Mouse (Mus musculus): Measurements from ENCODE around the gene Fsd1. TPM values are rescaled to one million over a fixed set of nuclear protein-coding genes. Genes with fewer than 3 reads are reported as not detected.

Gene Fsd1
- polyA plus RNA-seq, 1 experiment from 2014 or later = 13.7 TPM

DNA sequence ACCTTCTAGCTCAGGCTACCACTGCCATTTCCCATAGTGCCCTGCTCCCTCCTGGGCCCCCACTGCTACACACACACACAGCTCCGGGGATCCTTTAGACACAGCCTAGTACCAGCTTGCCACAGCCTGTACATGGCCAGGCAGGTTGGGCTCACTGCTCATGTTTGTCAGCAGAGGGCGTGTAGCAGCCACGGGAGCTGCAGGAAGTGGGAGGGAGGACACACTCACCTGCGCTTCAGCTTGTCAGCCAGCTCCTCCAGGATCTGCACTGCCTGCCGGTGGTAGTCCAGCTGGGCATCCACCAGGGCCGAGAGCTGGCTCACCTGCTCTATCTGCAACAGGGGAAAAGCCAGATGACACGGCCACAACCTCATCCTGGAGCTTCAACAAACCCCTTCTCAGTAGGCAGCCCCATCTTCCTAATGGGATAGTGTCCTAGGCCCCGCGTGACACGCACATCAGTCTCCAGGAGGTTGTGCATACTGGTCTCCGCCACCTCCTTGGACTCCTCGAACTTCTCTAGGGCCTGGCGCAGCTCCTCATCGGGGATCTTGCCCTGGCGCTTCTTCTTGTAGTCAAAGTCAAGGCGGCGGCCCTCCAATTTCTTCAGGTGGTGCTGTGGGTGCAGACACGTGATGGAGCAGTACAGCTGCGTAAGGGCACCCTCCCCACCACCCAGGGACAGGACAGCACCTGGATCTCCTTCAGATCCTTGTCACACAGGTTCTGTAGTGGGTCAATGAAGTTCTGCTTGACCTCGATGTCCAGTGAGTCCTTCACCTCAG lies 32.2 kb downstream of the Fsd1 start:
- peaks cover 47% of the 10 kb centered on the region for H3K36me3 ChIP-seq (ENCODE audit: control insufficient read depth, insufficient read depth, low read length)
- H3K9ac ChIP-seq (replicated peaks; ENCODE audit: low read depth, low read length) = no peak overlapping the region
- H3K9me3 ChIP-seq (ENCODE audit: control insufficient read depth, low read depth, low read length) = no peaks in the 10 kb centered on the region
- no peaks in the 10 kb centered on the region for H3K27me3 ChIP-seq (ENCODE audit: control insufficient read depth, insufficient read depth, low read length)
- 69% methylated on average over 20 of the region's 20 CpGs for WGBS
- ATAC-seq (ENCODE audit: insufficient number of reproducible peaks, insufficient read depth, low FRiP score, low read depth) = no peak
- H3K4me2 ChIP-seq (replicated peaks; ENCODE audit: low read depth, low read length) = no peak overlapping the region
- H3K27ac ChIP-seq (ENCODE audit: low read length) = no peak overlapping the region
- H3K4me3 ChIP-seq (ENCODE audit: low read depth, low read length) = no peak overlapping the region
- no peaks in the 10 kb centered on the region for H3K4me1 ChIP-seq (ENCODE audit: control insufficient read depth, insufficient read depth, low read length)

- no peaks in the 10 kb centered on the region for H3K4me1 ChIP-seq (ENCODE audit: control insufficient read depth, insufficient read depth, low read length)
- 92% methylated on average over 6 of the region's 6 CpGs for WGBS
These were observed 34.2 kb downstream of the Fsd1 start for GRCm38 (mm10) chr17:56020400-56021084.

DNA sequence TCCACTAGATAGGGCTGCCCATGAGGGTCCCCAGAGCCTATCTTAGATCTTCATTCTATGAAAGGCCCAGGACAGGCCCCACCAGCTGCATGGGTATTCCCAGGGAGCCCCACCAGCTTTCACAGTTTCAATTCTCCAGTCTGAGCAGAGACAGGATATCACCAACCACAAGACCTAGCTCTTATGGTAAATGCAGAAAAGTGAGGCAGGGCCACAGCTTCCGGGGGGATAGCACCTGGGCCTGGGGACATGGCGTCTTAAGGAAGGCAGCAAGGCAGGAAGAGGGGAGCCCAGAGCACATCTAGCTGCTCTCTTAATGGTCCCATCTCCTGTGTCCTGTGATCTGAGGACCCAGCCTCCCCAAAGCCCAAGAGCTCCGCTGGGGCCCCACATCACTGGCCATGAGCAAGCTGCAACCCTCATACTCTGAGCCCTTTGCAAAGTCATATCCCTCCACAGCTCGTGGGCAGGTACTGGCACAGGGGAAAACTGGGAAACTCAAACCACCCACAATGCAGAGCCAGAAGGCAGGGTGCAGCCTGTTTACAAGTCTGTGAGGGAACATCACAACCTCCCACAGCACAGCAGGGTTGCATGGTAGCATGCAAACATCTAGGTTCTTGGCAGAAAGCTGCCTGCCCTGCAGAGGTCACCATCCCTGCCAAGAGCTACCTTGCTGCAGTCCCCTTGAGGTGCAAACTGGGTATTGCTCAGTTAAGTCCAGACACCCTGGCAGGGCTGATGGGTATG lies 35.0 kb downstream of the Fsd1 start:
- Histone ChIP-seq H3K4me1 (ENCODE audit: control insufficient read depth, insufficient read depth, low read length) (no peaks in the 10 kb centered on the region), H3K9me3 (ENCODE audit: control insufficient read depth, low read depth, low read length) (no peaks in the 10 kb centered on the region), H3K36me3 (ENCODE audit: control insufficient read depth, insufficient read depth, low read length) (peaks cover 32% of the 10 kb centered on the region), H3K27ac (ENCODE audit: low read length) (no peak overlapping the region), H3K4me2 (replicated peaks; ENCODE audit: low read depth, low read length) (no peak overlapping the region), H3K9ac (replicated peaks; ENCODE audit: low read depth, low read length) (no peak overlapping the region), H3K27me3 (ENCODE audit: control insufficient read depth, insufficient read depth, low read length) (no peaks in the 10 kb centered on the region), H3K4me3 (ENCODE audit: low read depth, low read length) (no peak overlapping the region)
- WGBS = 84% methylated on average over 4 of the region's 4 CpGs
- no peak for ATAC-seq (ENCODE audit: insufficient number of reproducible peaks, insufficient read depth, low FRiP score, low read depth)

More at GRCm38 (mm10) chr17:56020400-56021084, 34.2 kb downstream of the Fsd1 start:
- no peak overlapping the region for H3K4me3 ChIP-seq (ENCODE audit: low read depth, low read length)
- H3K9ac ChIP-seq (replicated peaks; ENCODE audit: low read depth, low read length) = no peak overlapping the region
- peaks cover 40% of the 10 kb centered on the region for H3K36me3 ChIP-seq (ENCODE audit: control insufficient read depth, insufficient read depth, low read length)
- no peak for ATAC-seq (ENCODE audit: insufficient number of reproducible peaks, insufficient read depth, low FRiP score, low read depth)
- H3K27ac ChIP-seq (ENCODE audit: low read length) = no peak overlapping the region
- H3K9me3 ChIP-seq (ENCODE audit: control insufficient read depth, low read depth, low read length) = no peaks in the 10 kb centered on the region
- H3K4me2 ChIP-seq (replicated peaks; ENCODE audit: low read depth, low read length) = no peak overlapping the region
- no peaks in the 10 kb centered on the region for H3K27me3 ChIP-seq (ENCODE audit: control insufficient read depth, insufficient read depth, low read length)

GRCm38 (mm10) chr17:56022131-56022988 lies 36.1 kb downstream of the Fsd1 start:
- peaks cover 22% of the 10 kb centered on the region for H3K36me3 ChIP-seq (ENCODE audit: control insufficient read depth, insufficient read depth, low read length)

GRCm38 (mm10) chr17:56022989-56023290 lies 36.6 kb downstream of the Fsd1 start:
- Histone ChIP-seq H3K4me1 (ENCODE audit: control insufficient read depth, insufficient read depth, low read length) (no peaks in the 10 kb centered on the region), H3K27me3 (ENCODE audit: control insufficient read depth, insufficient read depth, low read length) (no peaks in the 10 kb centered on the region), H3K4me3 (ENCODE audit: low read depth, low read length) (no peak overlapping the region), H3K36me3 (ENCODE audit: control insufficient read depth, insufficient read depth, low read length) (peaks cover 16% of the 10 kb centered on the region), H3K9me3 (ENCODE audit: control insufficient read depth, low read depth, low read length) (no peaks in the 10 kb centered on the region), H3K9ac (replicated peaks; ENCODE audit: low read depth, low read length) (no peak overlapping the region), H3K27ac (ENCODE audit: low read length) (no peak overlapping the region), H3K4me2 (replicated peaks; ENCODE audit: low read depth, low read length) (no peak overlapping the region)
- WGBS = 91% methylated on average over 4 of the region's 4 CpGs
- ATAC-seq (ENCODE audit: insufficient number of reproducible peaks, insufficient read depth, low FRiP score, low read depth) = no peak

More at GRCm38 (mm10) chr17:56022131-56022988, 36.1 kb downstream of the Fsd1 start:
- Histone ChIP-seq H3K27me3 (ENCODE audit: control insufficient read depth, insufficient read depth, low read length) (no peaks in the 10 kb centered on the region), H3K4me3 (ENCODE audit: low read depth, low read length) (no peak overlapping the region), H3K9ac (replicated peaks; ENCODE audit: low read depth, low read length) (0 out of 2 replicates have a peak overlapping the region, but pooled peaks have one; percentile 10), H3K9me3 (ENCODE audit: control insufficient read depth, low read depth, low read length) (no peaks in the 10 kb centered on the region), H3K4me1 (ENCODE audit: control insufficient read depth, insufficient read depth, low read length) (no peaks in the 10 kb centered on the region), H3K27ac (ENCODE audit: low read length) (no peak overlapping the region), H3K4me2 (replicated peaks; ENCODE audit: low read depth, low read length) (no peak overlapping the region)
- ATAC-seq (ENCODE audit: insufficient number of reproducible peaks, insufficient read depth, low FRiP score, low read depth) = no peak
- 72% methylated on average over 2 of the region's 2 CpGs for WGBS

GRCm38 (mm10) chr17:56023386-56023785 lies 37.1 kb downstream of the Fsd1 start:
- Histone ChIP-seq H3K4me2 (replicated peaks; ENCODE audit: low read depth, low read length) (no peak overlapping the region), H3K4me3 (ENCODE audit: low read depth, low read length) (no peak overlapping the region), H3K9ac (replicated peaks; ENCODE audit: low read depth, low read length) (no peak overlapping the region), H3K27ac (ENCODE audit: low read length) (no peak overlapping the region), H3K36me3 (ENCODE audit: control insufficient read depth, insufficient read depth, low read length) (peaks cover 15% of the 10 kb centered on the region; the same call in 1 of the 2 replicates), H3K9me3 (ENCODE audit: control insufficient read depth, low read depth, low read length) (no peaks in the 10 kb centered on the region), H3K4me1 (ENCODE audit: control insufficient read depth, insufficient read depth, low read length) (no peaks in the 10 kb centered on the region), H3K27me3 (ENCODE audit: control insufficient read depth, insufficient read depth, low read length) (no peaks in the 10 kb centered on the region)
- 74% methylated on average over 5 of the region's 5 CpGs for WGBS
- no peak for ATAC-seq (ENCODE audit: insufficient number of reproducible peaks, insufficient read depth, low FRiP score, low read depth)

DNA sequence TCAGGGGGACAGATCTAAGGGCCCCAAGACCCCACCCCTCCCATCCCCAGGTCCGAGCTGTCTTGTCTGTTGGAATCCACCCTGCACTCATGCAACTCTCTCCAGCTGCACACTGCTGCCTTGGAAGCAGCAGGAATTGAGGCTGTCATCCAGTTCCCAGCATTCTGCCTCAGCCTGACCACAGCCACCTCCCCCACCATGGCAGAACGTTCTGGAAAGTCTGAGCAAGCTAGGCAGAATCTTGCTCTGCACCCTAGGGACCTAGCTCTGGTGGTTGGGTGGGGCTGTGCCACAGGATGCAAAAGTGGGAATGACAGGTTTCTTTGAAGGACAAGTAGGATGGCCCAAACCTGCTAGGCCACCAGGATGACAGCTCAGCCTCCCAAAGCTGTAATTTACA lies 38.2 kb downstream of the Fsd1 start:
- H3K9me3 ChIP-seq (ENCODE audit: control insufficient read depth, low read depth, low read length) = no peaks in the 10 kb centered on the region
- WGBS = 64% methylated on average over 2 of the region's 2 CpGs
- no peak overlapping the region for H3K27ac ChIP-seq (ENCODE audit: low read length)
- H3K9ac ChIP-seq (replicated peaks; ENCODE audit: low read depth, low read length) = no peak overlapping the region
- no peak overlapping the region for H3K4me2 ChIP-seq (replicated peaks; ENCODE audit: low read depth, low read length)
- H3K27me3 ChIP-seq (ENCODE audit: control insufficient read depth, insufficient read depth, low read length) = no peaks in the 10 kb centered on the region
- no peak overlapping the region for H3K4me3 ChIP-seq (ENCODE audit: low read depth, low read length)
- H3K4me1 ChIP-seq (ENCODE audit: control insufficient read depth, insufficient read depth, low read length) = no peaks in the 10 kb centered on the region
- ATAC-seq (ENCODE audit: insufficient number of reproducible peaks, insufficient read depth, low FRiP score, low read depth) = no peak
- peaks cover 13% of the 10 kb centered on the region; the same call in 1 of the 2 replicates for H3K36me3 ChIP-seq (ENCODE audit: control insufficient read depth, insufficient read depth, low read length)

DNA sequence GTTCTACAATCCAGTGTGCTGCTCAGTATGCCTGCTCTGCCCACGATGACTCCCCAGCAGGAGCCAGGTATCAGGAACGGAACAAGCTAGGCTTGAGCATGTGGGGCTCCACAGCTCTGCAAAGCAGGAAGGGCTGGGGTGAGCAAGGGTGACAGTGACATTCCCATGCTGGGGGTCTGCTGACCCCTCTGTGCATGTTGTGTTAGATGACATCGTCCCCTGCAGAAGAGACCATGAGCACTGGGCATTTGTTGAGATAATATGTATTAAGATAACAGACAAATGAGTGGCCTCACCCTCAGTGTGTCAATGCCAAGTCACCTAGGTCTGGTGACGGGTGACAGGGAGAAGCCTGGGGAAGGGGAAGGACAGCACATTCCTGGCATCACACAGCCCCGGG lies 38.6 kb downstream of the Fsd1 start:
- Histone ChIP-seq H3K36me3 (ENCODE audit: control insufficient read depth, insufficient read depth, low read length) (peaks cover 12% of the 10 kb centered on the region; the same call in 1 of the 2 replicates), H3K4me3 (ENCODE audit: low read depth, low read length) (no peak overlapping the region), H3K9ac (replicated peaks; ENCODE audit: low read depth, low read length) (no peak overlapping the region), H3K27ac (ENCODE audit: low read length) (no peak overlapping the region), H3K27me3 (ENCODE audit: control insufficient read depth, insufficient read depth, low read length) (no peaks in the 10 kb centered on the region), H3K4me2 (replicated peaks; ENCODE audit: low read depth, low read length) (no peak overlapping the region), H3K4me1 (ENCODE audit: control insufficient read depth, insufficient read depth, low read length) (no peaks in the 10 kb centered on the region), H3K9me3 (ENCODE audit: control insufficient read depth, low read depth, low read length) (no peaks in the 10 kb centered on the region)
- ATAC-seq (ENCODE audit: insufficient number of reproducible peaks, insufficient read depth, low FRiP score, low read depth) = no peak
- 71% methylated on average over 5 of the region's 5 CpGs for WGBS

Measured in stomach, embryonic 14.5 days (tissue).